Mouse (Mus musculus): ENCODE measurements around the gene Sema5b.

DNA sequence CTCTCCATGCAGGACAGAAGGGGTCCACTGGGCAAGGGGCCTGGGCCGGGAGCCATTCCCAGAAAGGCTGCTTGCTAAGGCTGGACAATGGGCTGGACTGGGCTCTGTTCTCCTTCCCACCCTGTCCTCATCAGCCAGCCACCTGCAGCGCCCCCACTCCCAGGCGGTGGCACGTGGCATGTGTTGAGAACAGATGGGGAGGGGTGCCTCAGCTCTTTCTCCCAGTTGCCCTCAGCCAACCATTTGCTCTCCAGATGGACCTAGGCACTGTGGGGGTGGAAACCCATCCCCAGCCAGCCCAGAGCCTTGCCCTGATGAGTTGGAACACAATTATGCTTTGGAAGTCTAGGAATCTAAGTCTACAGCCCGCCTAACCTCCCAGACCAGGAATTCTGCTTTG, 59.3 kb downstream of the Sema5b start:
- TF ChIP-seq CEBPB (IDR thresholded peaks at IDR 0.05; ENCODE audit: insufficient read depth, poor library complexity, severe bottlenecking): no peak
- TF ChIP-seq POLR2A (IDR thresholded peaks at IDR 0.05; ENCODE audit: insufficient read length, low read depth): no peak
- no peak for TF ChIP-seq E2F4 (IDR thresholded peaks at IDR 0.05; ENCODE audit: insufficient read depth)
- no peak for TF ChIP-seq MYOG (IDR thresholded peaks at IDR 0.05; ENCODE audit: control insufficient read depth in 1 of 3, insufficient read depth in 1 of 3, insufficient read length in 2 of 3, low read depth in 2 of 3)
- TF ChIP-seq POLR2AphosphoS2 (IDR thresholded peaks at IDR 0.05; ENCODE audit: insufficient read length, low read depth): no peak
